26 mouse cellular contexts compared by ENCODE assay signal in the genomic region with DNA sequence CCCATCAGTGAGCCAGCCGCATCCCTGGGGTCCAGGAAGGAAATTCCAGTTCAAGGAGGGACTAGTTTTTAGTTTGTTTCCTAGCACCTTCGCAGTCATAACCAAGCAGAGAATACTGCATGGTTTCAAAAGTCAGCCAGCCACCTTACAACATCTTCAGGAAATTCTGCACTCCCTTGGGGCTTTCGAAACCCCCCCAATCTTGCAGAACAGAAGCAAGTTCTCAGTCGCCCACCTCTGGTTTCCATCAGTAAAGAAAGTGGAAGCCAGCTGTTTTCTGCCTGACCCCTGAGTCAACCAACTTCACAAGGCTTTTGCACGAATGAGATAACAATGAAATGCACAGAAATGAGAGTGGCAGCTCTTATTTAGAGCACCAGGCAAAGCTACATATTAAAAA. TPM values are rescaled to one million over a fixed set of nuclear protein-coding genes. Genes with fewer than 3 reads are reported as not detected.
"Had no signal": no experiment of that assay in that cellular context is flagged by ENCODE, and none has a peak within 500 bp of the region (broad histone marks: within the 10 kb centered on the region; RNA-seq: fewer than 3 reads in every experiment).

No protein-coding gene starts in this region.

- H3K9ac ChIP-seq: kidney, embryonic 15.5 days; limb, embryonic 13.5 days; liver, embryonic 13.5 days; lung, embryonic 14.5 days; midbrain, embryonic 15.5 days; neural tube, embryonic 12.5 days had no signal

- H3K4me3 ChIP-seq: kidney, embryonic 15.5 days; limb, embryonic 10.5 days; limb, embryonic 13.5 days; liver, embryonic 13.5 days; midbrain, embryonic 15.5 days; neural tube, embryonic 12.5 days had no signal

- H3K36me3 ChIP-seq: kidney, embryonic 15.5 days; limb, embryonic 10.5 days; limb, embryonic 13.5 days; liver, embryonic 13.5 days; midbrain, embryonic 15.5 days; neural tube, embryonic 12.5 days had no signal

- H3K4me1 ChIP-seq: kidney, embryonic 15.5 days; limb, embryonic 10.5 days; limb, embryonic 13.5 days; liver, embryonic 13.5 days; midbrain, embryonic 15.5 days; neural tube, embryonic 12.5 days had no signal

- ATAC-seq: intestine, postnatal 0 days; lung, postnatal 0 days; midbrain, embryonic 15.5 days had no signal

- DNase-seq: kidney, adult 2 months; kidney, postnatal 14 days; kidney, postnatal 4 days; liver; liver, embryonic 13.5 days; lung, embryonic 14.5 days; retina, postnatal 1 day; right cerebral cortex, postnatal 25 days; thymus, adult 2 months; thymus, postnatal 14 days; thymus, postnatal 4 days had no signal

- H3K27me3 ChIP-seq: kidney, embryonic 15.5 days; limb, embryonic 13.5 days; liver, embryonic 13.5 days; midbrain, embryonic 15.5 days; neural tube, embryonic 12.5 days had no signal

- H3K9me3 ChIP-seq: kidney, embryonic 15.5 days; limb, embryonic 10.5 days; limb, embryonic 13.5 days; liver, embryonic 13.5 days; midbrain, embryonic 15.5 days; neural tube, embryonic 12.5 days had no signal

- H3K27ac ChIP-seq: kidney, embryonic 15.5 days; limb, embryonic 10.5 days; limb, embryonic 13.5 days; liver, embryonic 13.5 days; macrophage; midbrain, embryonic 15.5 days; neural tube, embryonic 12.5 days; stomach, postnatal 0 days had no signal

- H3K4me2 ChIP-seq: kidney, embryonic 15.5 days; limb, embryonic 13.5 days; liver, embryonic 13.5 days; lung, embryonic 14.5 days; midbrain, embryonic 11.5 days; midbrain, embryonic 15.5 days; neural tube, embryonic 12.5 days had no signal

RNA-seq across cellular contexts. Expression of a gene that starts 47.4 kb away (rescaled TPM):
- total RNA-seq: layer of hippocampus, adult 18-20 months; layer of hippocampus, postnatal 14 days; left cerebral cortex, adult 8-10 months; left cerebral cortex, postnatal 25 days had no signal
- polyA plus RNA-seq: kidney, embryonic 15.5 days; midbrain, embryonic 11.5 days; midbrain, embryonic 15.5 days; neural tube, embryonic 12.5 days; stomach, embryonic 14.5 days had no signal
